18 mouse cellular contexts compared by ENCODE assay signal in genomic region chr3:153721525-153721924, GRCm38 (mm10). TPM values are rescaled to one million over a fixed set of nuclear protein-coding genes. Genes with fewer than 3 reads are reported as not detected.
DNase-seq lines count a peak whose midpoint lies in the region; ATAC-seq and TF ChIP-seq lines count a peak whose summit lies in the region.
"Had no signal": no experiment of that assay in that cellular context is flagged by ENCODE, and none has a peak within 500 bp of the region (broad histone marks: within the 10 kb centered on the region; RNA-seq: fewer than 3 reads in every experiment).

No protein-coding gene starts in this region.

- no peak for DNase-seq in heart, embryonic 10.5 days (ENCODE audit: low spot score)
- DNase-seq in heart, postnatal 4 days = no peak
- DNase-seq in spleen, adult 2 months (ENCODE audit: low read depth in 1 of 2, low spot score in 2 of 2) = no peak
- DNase-seq in spleen, postnatal 4 days (ENCODE audit: low spot score in 2 of 2) = no peak
- DNase-seq in Muller cell, postnatal 12 days (ENCODE audit: inconsistent ontology term) = no peak
- no peak for DNase-seq in ovary, adult 18-20 months (ENCODE audit: low spot score)
- DNase-seq: B cell, adult 2 months; cerebellum, adult 9-10 months; kidney, adult 11 months; kidney, postnatal 14 days; left cerebral cortex, postnatal 4 days; thymus, postnatal 25 days had no signal

- peaks cover 56% of the 10 kb centered on the region for H3K4me1 ChIP-seq in heart, embryonic 10.5 days
- peaks cover 29% of the 10 kb centered on the region; the same call in 1 of the 2 replicates for H3K4me1 ChIP-seq in spleen, adult 2 months (ENCODE audit: control insufficient read depth, insufficient read depth, insufficient read length)
- peaks cover 93% of the 10 kb centered on the region for H3K4me1 ChIP-seq in liver, embryonic 12.5 days

- H3K4me2 ChIP-seq in liver, embryonic 12.5 days = peak overlapping the region; percentile 84
- H3K4me2 ChIP-seq: forebrain, embryonic 15.5 days; lung, embryonic 15.5 days; neural tube, embryonic 12.5 days had no signal

- peak overlapping the region; percentile 51 for H3K9ac ChIP-seq in liver, embryonic 12.5 days
- H3K9ac ChIP-seq: forebrain, embryonic 15.5 days; lung, embryonic 15.5 days; neural tube, embryonic 12.5 days had no signal

- H3K4me3 ChIP-seq in heart, embryonic 10.5 days = peak overlapping the region; percentile 18
- no peak overlapping the region for H3K4me3 ChIP-seq in spleen, adult 2 months (ENCODE audit: extremely low read depth, insufficient read depth, insufficient read length)
- peak overlapping the region; percentile 81 for H3K4me3 ChIP-seq in liver, embryonic 12.5 days
- H3K4me3 ChIP-seq: forebrain, embryonic 15.5 days; lung, embryonic 15.5 days; neural tube, embryonic 12.5 days had no signal

- no peak for TF ChIP-seq POLR2A in spleen, adult 2 months (IDR thresholded peaks at IDR 0.05; ENCODE audit: low read depth, low read length)

- H3K27me3 ChIP-seq in heart, embryonic 10.5 days (ENCODE audit: insufficient read depth, poor library complexity, severe bottlenecking) = peaks cover 14% of the 10 kb centered on the region; the same call in 1 of the 2 replicates
- H3K27me3 ChIP-seq in spleen, adult 2 months (ENCODE audit: control insufficient read depth, insufficient read depth, low read length) = 0 out of 2 replicates have a peak, but pooled peaks cover 2% of the 10 kb centered on the region
- peaks cover 1% of the 10 kb centered on the region; the same call in 1 of the 2 replicates for H3K27me3 ChIP-seq in liver, embryonic 12.5 days (replicated peaks)
- H3K27me3 ChIP-seq: forebrain, embryonic 15.5 days; lung, embryonic 15.5 days; neural tube, embryonic 12.5 days had no signal

- peak overlapping the region; percentile 67; the same call in 1 of the 2 replicates for H3K27ac ChIP-seq in heart, embryonic 10.5 days
- 0 out of 2 replicates have a peak overlapping the region, but pooled peaks have one; percentile 24 for H3K27ac ChIP-seq in spleen, adult 2 months (ENCODE audit: insufficient read depth, low read length)
- H3K27ac ChIP-seq in liver, embryonic 12.5 days = peak overlapping the region; percentile 79
- H3K27ac ChIP-seq: forebrain, embryonic 15.5 days; hindbrain, postnatal 0 days; lung, embryonic 15.5 days; neural tube, embryonic 12.5 days; stomach, postnatal 0 days had no signal

- WGBS in heart, embryonic 10.5 days = 72% methylated on average over 16 of the region's 16 CpGs
- WGBS in spleen, adult 2 months = 86% methylated on average over 16 of the region's 16 CpGs
- WGBS in liver, embryonic 12.5 days (ENCODE audit: insufficient replicate concordance) = 39% methylated on average over 16 of the region's 16 CpGs

- H3K9me3 ChIP-seq in heart, embryonic 10.5 days = no peaks in the 10 kb centered on the region
- H3K9me3 ChIP-seq in liver, embryonic 12.5 days (replicated peaks) = no peaks in the 10 kb centered on the region
- H3K9me3 ChIP-seq: forebrain, embryonic 15.5 days; lung, embryonic 15.5 days; neural tube, embryonic 12.5 days had no signal

- ATAC-seq in liver, embryonic 12.5 days = no peak
- ATAC-seq: forebrain, embryonic 15.5 days; hindbrain, postnatal 0 days had no signal

- no peak for TF ChIP-seq CTCF in spleen, adult 2 months (IDR thresholded peaks at IDR 0.05; ENCODE audit: extremely low read depth, insufficient read depth, insufficient read length, insufficient replicate concordance)

- no peaks in the 10 kb centered on the region for H3K36me3 ChIP-seq in heart, embryonic 10.5 days
- H3K36me3 ChIP-seq in spleen, adult 2 months (ENCODE audit: control insufficient read depth, insufficient read depth, low read length) = no peaks in the 10 kb centered on the region
- peaks cover 2% of the 10 kb centered on the region; the same call in 1 of the 2 replicates for H3K36me3 ChIP-seq in liver, embryonic 12.5 days
- H3K36me3 ChIP-seq: forebrain, embryonic 15.5 days; lung, embryonic 15.5 days; neural tube, embryonic 12.5 days had no signal

RNA-seq across cellular contexts. Expression of gene St6galnac3, which starts 3.4 kb away (rescaled TPM):
- 26.7 and 38.4 TPM in 2 replicates for polyA plus RNA-seq in heart, embryonic 10.5 days (2016; fragmentation: Nextera tagmentation; extraction: Ambion mirVana)
- 10 to 100 TPM; 12.9 to 17.8 TPM for total RNA-seq in heart, postnatal 4 days (2021)
- polyA plus RNA-seq in spleen, adult 2 months (2012; rRNA removed) = 2.0 and 3.0 TPM in 2 replicates
- polyA plus RNA-seq in liver, embryonic 12.5 days (2016; fragmentation: Nextera tagmentation; extraction: Ambion mirVana) = 12.9 and 13.6 TPM in 2 replicates

Comparison
In these comparisons a context has a peak if more than half of its experiments do, and no peak if none do; other contexts are left out.
1. H3K27ac ChIP-seq: peak in every context shown above with its lines; median percentile 79 in liver, embryonic 12.5 days; 67 in heart, embryonic 10.5 days; 24 in spleen, adult 2 months.